Mouse (Mus musculus): ENCODE measurements around the gene Mafg. TPM values are rescaled to one million over a fixed set of nuclear protein-coding genes. Genes with fewer than 3 reads are reported as not detected.

The Mafg gene
- polyA plus RNA-seq, 1 experiment: 33.6 TPM

GRCm38 (mm10) chr11:120577211-120578023, 56.0 kb downstream of the Mafg start:
- H3K27ac ChIP-seq (ENCODE audit: insufficient read depth, low read depth, low read length): peak overlapping the region; percentile 93
- peaks cover 41% of the 10 kb centered on the region for H3K4me1 ChIP-seq (ENCODE audit: control insufficient read depth, insufficient read depth, insufficient read length, low read length)

GRCm38 (mm10) chr11:120576365-120576981, 56.9 kb downstream of the Mafg start:
- WGBS: 53% methylated on average over 3 of the region's 3 CpGs
- peak overlapping the region; percentile 94 for H3K27ac ChIP-seq (ENCODE audit: insufficient read depth, low read depth, low read length)
- TF ChIP-seq CTCF (IDR thresholded peaks at IDR 0.05; ENCODE audit: extremely low read depth, insufficient read length, insufficient replicate concordance, low read depth, low read length) (no peak), POLR2A (IDR thresholded peaks at IDR 0.05; ENCODE audit: low read depth, low read length) (peak; percentile 72; the same call in 1 of the 2 replicates)
- no peaks in the 10 kb centered on the region for H3K27me3 ChIP-seq (ENCODE audit: control insufficient read depth, insufficient read depth, low read length)
- peaks cover 27% of the 10 kb centered on the region for H3K36me3 ChIP-seq (ENCODE audit: control insufficient read depth, insufficient read depth, low read length)
- no peak overlapping the region; the same call in 1 of the 2 replicates for H3K4me3 ChIP-seq (ENCODE audit: low read depth, low read length)
- H3K4me1 ChIP-seq (ENCODE audit: control insufficient read depth, insufficient read depth, insufficient read length, low read length): peaks cover 35% of the 10 kb centered on the region

More at GRCm38 (mm10) chr11:120577211-120578023, 56.0 kb downstream of the Mafg start:
- H3K4me3 ChIP-seq (ENCODE audit: low read depth, low read length): peak overlapping the region; percentile 35
- 0 out of 2 replicates have a peak, but pooled peaks have one; percentile 8 for TF ChIP-seq POLR2A (IDR thresholded peaks at IDR 0.05; ENCODE audit: low read depth, low read length)
- TF ChIP-seq CTCF (IDR thresholded peaks at IDR 0.05; ENCODE audit: extremely low read depth, insufficient read length, insufficient replicate concordance, low read depth, low read length): no peak
- H3K36me3 ChIP-seq (ENCODE audit: control insufficient read depth, insufficient read depth, low read length): peaks cover 26% of the 10 kb centered on the region
- no peaks in the 10 kb centered on the region for H3K27me3 ChIP-seq (ENCODE audit: control insufficient read depth, insufficient read depth, low read length)
- 46% methylated on average over 7 of the region's 7 CpGs for WGBS

GRCm38 (mm10) chr11:120575940-120576339, 57.5 kb downstream of the Mafg start:
- H3K27ac ChIP-seq (ENCODE audit: insufficient read depth, low read depth, low read length): peak overlapping the region; percentile 94
- TF ChIP-seq CTCF (IDR thresholded peaks at IDR 0.05; ENCODE audit: extremely low read depth, insufficient read length, insufficient replicate concordance, low read depth, low read length) (no peak), POLR2A (IDR thresholded peaks at IDR 0.05; ENCODE audit: low read depth, low read length) (no peak)
- H3K36me3 ChIP-seq (ENCODE audit: control insufficient read depth, insufficient read depth, low read length): peaks cover 32% of the 10 kb centered on the region
- H3K4me3 ChIP-seq (ENCODE audit: low read depth, low read length): no peak overlapping the region
- H3K4me1 ChIP-seq (ENCODE audit: control insufficient read depth, insufficient read depth, insufficient read length, low read length): peaks cover 35% of the 10 kb centered on the region
- H3K27me3 ChIP-seq (ENCODE audit: control insufficient read depth, insufficient read depth, low read length): no peaks in the 10 kb centered on the region

Other genes with a start within 250 kb of the Mafg start
- 29.0 and 54.8 TPM in 2 replicates for gene Nploc4, start 195.9 kb downstream of the Mafg start, polyA plus RNA-seq (2012; rRNA removed)
- 0.15 and 0.60 TPM in 2 replicates for gene Tspan10, start 191.0 kb downstream of the Mafg start, polyA plus RNA-seq (2012; rRNA removed)
- 0.43 TPM in 2 replicates for gene Pde6g, start 180.1 kb downstream of the Mafg start, polyA plus RNA-seq (2012; rRNA removed)
- gene Oxld1, start 175.5 kb downstream of the Mafg start, polyA plus RNA-seq (2012; rRNA removed): 16.6 and 23.6 TPM in 2 replicates
- 3.6 and 4.4 TPM in 2 replicates for gene Ccdc137, start 175.5 kb downstream of the Mafg start, polyA plus RNA-seq (2012; rRNA removed)
- gene Arl16, start 166.0 kb downstream of the Mafg start, polyA plus RNA-seq (2012; rRNA removed): 14.3 and 15.4 TPM in 2 replicates
- gene Mrpl12, start 149.0 kb downstream of the Mafg start, polyA plus RNA-seq (2012; rRNA removed): 130 and 155 TPM in 2 replicates
- gene Slc25a10, start 141.8 kb downstream of the Mafg start, polyA plus RNA-seq (2012; rRNA removed): 298 and 416 TPM in 2 replicates
- gene Gcgr, start 102.9 kb downstream of the Mafg start, polyA plus RNA-seq (2012; rRNA removed): 1.4 and 2.6 TPM in 2 replicates
- 24.0 and 30.3 TPM in 2 replicates for gene Mcrip1, start 83.9 kb downstream of the Mafg start, polyA plus RNA-seq (2012; rRNA removed)
- gene Ppp1r27, start 82.5 kb downstream of the Mafg start, polyA plus RNA-seq (2012; rRNA removed): 0.51 TPM in 1 of 2 replicates, not detected in the other
- gene P4hb, start 60.3 kb downstream of the Mafg start, polyA plus RNA-seq (2012; rRNA removed): 442 and 705 TPM in 2 replicates
- gene Arhgdia, start 52.0 kb downstream of the Mafg start, polyA plus RNA-seq (2012; rRNA removed): 489 and 1,022 TPM in 2 replicates
- 12.0 and 24.0 TPM in 2 replicates for gene Alyref, start 35.2 kb downstream of the Mafg start, polyA plus RNA-seq (2012; rRNA removed)
- 46.4 and 97.9 TPM in 2 replicates for gene Anapc11, start 35.2 kb downstream of the Mafg start, polyA plus RNA-seq (2012; rRNA removed)
- 0.98 and 7.2 TPM in 2 replicates for gene Npb, start 25.1 kb downstream of the Mafg start, polyA plus RNA-seq (2012; rRNA removed)
- 449 and 1,029 TPM in 2 replicates for gene Pcyt2, start 15.7 kb downstream of the Mafg start, polyA plus RNA-seq (2012; rRNA removed)
- 99.1 and 147 TPM in 2 replicates for gene Sirt7, start 8.4 kb downstream of the Mafg start, polyA plus RNA-seq (2012; rRNA removed)
- 17.1 and 19.9 TPM in 2 replicates for gene Pycr1, start 10.2 kb upstream of the Mafg start, polyA plus RNA-seq (2012; rRNA removed)
- gene Myadml2, start 14.6 kb upstream of the Mafg start, polyA plus RNA-seq (2012; rRNA removed): 0.39 and 1.0 TPM in 2 replicates
- 0.67 and 0.99 TPM in 2 replicates for gene Notum, start 27.6 kb upstream of the Mafg start, polyA plus RNA-seq (2012; rRNA removed)
- 86.9 and 138 TPM in 2 replicates for gene Aspscr1, start 39.4 kb upstream of the Mafg start, polyA plus RNA-seq (2012; rRNA removed)
- gene Cenpx, start 80.1 kb upstream of the Mafg start, polyA plus RNA-seq (2012; rRNA removed): 38.4 and 46.2 TPM in 2 replicates
- 22.0 and 23.9 TPM in 2 replicates for gene Lrrc45, start 80.3 kb upstream of the Mafg start, polyA plus RNA-seq (2012; rRNA removed)
- gene Rac3, start 87.9 kb upstream of the Mafg start, polyA plus RNA-seq (2012; rRNA removed): 4.1 and 5.1 TPM in 2 replicates
- gene Dcxr, start 93.7 kb upstream of the Mafg start, polyA plus RNA-seq (2012; rRNA removed): 102 and 127 TPM in 2 replicates
- gene Cbr2, start 98.5 kb upstream of the Mafg start, polyA plus RNA-seq (2012; rRNA removed): 1.2 and 11.4 TPM in 2 replicates
- gene Hmga1b, start 129.2 kb upstream of the Mafg start, polyA plus RNA-seq (2012; rRNA removed): 1.4 and 58.5 TPM in 2 replicates
- gene Rfng, start 150.6 kb upstream of the Mafg start, polyA plus RNA-seq (2012; rRNA removed): 41.0 and 90.5 TPM in 2 replicates
- 57.5 and 86.4 TPM in 2 replicates for gene Gps1, start 150.7 kb upstream of the Mafg start, polyA plus RNA-seq (2012; rRNA removed)
- 24.1 and 29.0 TPM in 2 replicates for gene Dus1l, start 162.8 kb upstream of the Mafg start, polyA plus RNA-seq (2012; rRNA removed)
- gene Fasn, start 190.9 kb upstream of the Mafg start, polyA plus RNA-seq (2012; rRNA removed): 151 and 154 TPM in 2 replicates

All from small intestine, adult 2 months (tissue).